Mouse (Mus musculus) erythroblast, embryonic 14.5 days (primary cell): ENCODE data around the gene Map3k9.

ENCODE experiments used
- GATA1 ChIP-seq: IDR thresholded peaks from 2 replicates; pipeline ENCODE4 v1.6.1; 2012; ENCODE audit warnings: low read length, inconsistent platforms, mixed read lengths
- TAL1 ChIP-seq: IDR thresholded peaks from 3 replicates; pipeline ENCODE4 v1.6.1; 2012; ENCODE audit warnings: low read length, inconsistent platforms, mixed read lengths

GRCm38 (mm10) chr12:81683395-81683794 is 97.6 kb downstream of the Map3k9 start:
- TF ChIP-seq TAL1 (no peak), GATA1 (no peak)
